Mouse (Mus musculus) testis, postnatal 10 days (tissue): ENCODE results near the gene Prdm16.

Experiments
- DNase-seq: peaks from one replicate; pipeline ENCODE4 v3.0.0; 2021; ENCODE audit warnings: low spot score

The Prdm16 gene

GRCm38 (mm10) chr4:154513664-154514063 lies 123.0 kb downstream of the Prdm16 start:
- no peak for DNase-seq

DNA sequence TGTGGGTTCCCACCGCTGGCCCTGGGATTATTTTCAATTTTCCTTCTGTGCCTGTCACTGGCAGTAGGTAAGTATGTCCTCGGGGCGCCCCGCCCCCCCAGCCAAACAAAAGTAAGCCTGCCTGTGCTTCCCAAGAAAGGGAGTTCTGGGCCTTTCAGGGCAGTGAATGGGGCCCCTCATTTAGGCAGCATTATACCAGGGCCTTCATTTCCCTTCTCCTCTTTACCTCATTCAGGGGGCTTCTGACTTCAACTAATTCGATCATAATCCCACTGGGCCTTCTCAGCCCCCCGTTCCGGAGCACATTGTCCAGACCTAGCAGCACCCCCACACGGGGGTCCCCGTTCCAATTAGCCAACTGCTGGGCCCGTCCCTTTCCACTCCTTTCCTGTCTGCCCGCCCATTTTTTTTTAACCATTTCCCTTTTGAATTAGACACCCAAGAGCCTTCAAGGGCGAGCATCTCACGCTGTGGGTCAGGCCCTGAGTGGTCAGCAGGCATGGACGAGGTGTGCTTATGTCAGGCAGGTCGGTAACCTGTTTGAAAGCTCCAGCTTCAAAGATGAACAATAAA lies 124.1 kb downstream of the Prdm16 start:
- no peak for DNase-seq

GRCm38 (mm10) chr4:154511767-154512166 lies 124.9 kb downstream of the Prdm16 start:
- DNase-seq = no peak

GRCm38 (mm10) chr4:154506774-154507435 lies 129.8 kb downstream of the Prdm16 start:
- no peak for DNase-seq

GRCm38 (mm10) chr4:154505313-154505712 lies 131.4 kb downstream of the Prdm16 start:
- DNase-seq = no peak

- no peak for DNase-seq
These were observed 133.3 kb downstream of the Prdm16 start for GRCm38 (mm10) chr4:154503260-154503829.

DNA sequence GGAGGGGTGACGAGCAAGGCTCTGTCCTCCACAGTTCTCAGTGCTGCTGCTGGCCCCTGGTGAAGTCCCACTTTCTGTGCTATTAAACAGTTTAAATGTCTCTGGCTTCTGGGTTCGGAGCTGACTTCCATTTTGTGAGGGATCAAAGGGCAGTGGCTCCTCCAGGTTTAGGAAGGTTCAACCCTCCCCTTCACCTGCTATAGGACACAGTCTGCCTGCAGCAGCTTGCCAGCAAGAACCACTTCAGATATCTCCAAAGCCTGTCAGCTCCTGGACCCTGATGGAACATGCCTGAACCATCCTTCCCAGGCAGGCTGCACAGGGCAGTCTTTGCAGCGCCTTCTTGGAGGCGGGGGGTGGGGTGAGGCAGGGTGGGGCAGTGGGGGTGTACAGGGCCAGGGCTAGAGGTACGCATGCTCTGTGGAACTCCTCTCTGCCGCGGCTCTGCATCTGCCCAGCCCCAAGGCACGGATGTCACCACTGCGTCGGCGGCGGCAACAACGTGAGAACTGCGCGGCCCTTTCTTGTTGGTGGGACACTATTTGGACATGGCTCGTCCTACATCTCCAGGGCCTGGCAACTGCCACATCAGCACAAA lies 134.2 kb downstream of the Prdm16 start:
- DNase-seq = no peak

DNA sequence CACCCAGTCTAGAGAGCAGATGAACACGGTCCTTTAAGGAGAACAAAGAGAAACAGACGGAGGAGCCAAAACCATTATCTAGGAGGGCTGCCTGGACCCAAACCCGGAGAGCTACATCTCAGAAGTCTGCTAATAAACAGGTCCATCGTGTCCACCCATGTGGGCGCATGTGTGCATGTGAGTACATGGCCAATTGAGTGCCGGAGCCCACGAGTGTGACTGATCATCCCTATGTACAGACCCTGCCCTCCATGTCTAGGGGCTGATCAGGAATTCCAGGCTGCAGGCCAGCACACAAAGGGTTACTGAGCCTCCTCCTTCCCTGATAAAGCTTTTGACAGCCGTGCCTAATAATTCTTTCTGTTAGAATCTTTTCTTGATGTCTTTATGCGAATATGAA lies 136.0 kb downstream of the Prdm16 start:
- DNase-seq = no peak

- peak; percentile 69 for DNase-seq
These were observed 136.8 kb downstream of the Prdm16 start for GRCm38 (mm10) chr4:154499701-154500523.

DNA sequence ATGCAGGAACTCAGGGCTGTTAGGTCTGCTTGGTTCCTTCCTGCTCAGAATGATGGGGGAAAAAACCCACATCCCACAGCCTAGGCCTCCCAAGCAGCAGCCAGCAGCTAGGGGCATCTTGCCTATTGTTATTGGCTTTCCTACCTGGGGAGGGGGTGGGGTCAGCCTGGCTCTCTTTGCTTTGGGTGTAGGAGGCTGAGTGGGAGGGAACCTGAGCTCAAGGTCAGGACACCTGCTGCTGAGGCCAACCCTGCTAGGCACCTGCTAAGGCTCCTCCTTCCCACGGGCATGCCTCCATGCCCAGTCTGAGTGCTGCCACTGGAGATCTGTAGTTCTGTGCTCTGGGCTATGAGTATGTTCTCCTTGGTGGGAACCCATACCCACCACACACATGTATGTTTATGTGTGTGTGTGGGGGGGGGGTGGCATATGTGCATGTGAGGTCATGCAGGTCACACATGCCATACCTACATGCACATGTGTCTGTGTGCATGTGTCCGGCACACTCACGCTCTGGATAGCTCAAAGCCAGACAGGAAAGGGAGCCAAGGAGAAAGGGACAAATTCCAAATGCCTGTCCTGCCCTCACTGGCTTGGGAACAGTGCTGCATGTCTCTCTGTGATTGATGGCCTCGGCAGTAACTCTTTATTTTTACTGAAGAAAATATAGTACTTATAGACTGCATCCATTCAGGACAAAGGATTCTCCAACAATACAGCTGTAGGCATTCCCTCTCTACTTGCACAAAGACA lies 139.1 kb downstream of the Prdm16 start:
- no peak for DNase-seq

DNA sequence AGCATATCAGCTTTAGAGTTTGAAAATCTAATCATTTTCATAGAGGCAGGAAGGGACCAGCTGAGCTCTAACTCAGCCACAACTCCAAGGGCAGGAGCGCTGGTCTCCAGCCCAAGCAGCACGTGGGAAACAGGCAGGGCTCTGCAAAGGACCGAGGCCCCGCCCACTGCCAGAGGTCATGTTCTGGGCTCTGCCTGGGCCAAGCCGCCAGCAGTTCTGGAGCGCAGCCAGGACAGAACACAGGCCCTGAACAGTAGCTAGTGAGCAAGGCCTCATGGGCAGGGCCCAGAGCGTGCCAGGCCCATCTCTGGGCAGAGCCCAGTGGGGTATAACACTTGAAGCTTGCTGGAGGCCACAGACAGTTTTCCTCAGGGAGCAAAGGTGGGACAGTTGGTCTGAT lies 139.7 kb downstream of the Prdm16 start:
- DNase-seq = peak; percentile 90

GRCm38 (mm10) chr4:154496522-154496921 lies 140.2 kb downstream of the Prdm16 start:
- DNase-seq = no peak

- DNase-seq = no peak
These were observed 142.7 kb downstream of the Prdm16 start for GRCm38 (mm10) chr4:154493996-154494395.

DNA sequence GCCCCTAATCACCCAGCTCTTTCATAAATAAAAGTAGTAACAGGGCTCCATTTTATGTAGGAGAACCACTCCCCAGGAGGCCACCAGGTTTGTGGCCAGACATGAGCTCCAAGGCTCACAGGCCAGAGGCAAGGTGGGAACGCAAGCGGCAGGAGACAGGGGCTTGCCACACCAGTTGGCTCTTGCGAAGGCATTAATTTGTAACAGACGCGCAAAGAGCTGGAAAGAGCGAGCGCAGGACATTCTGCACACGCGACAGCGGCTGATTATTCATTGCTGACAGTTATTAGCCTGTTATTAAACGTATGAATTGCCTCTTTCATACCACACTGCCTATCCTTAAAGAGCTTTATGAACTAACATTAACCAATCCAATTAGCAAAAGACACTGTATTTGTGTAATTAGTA lies 144.0 kb downstream of the Prdm16 start:
- DNase-seq = no peak

DNA sequence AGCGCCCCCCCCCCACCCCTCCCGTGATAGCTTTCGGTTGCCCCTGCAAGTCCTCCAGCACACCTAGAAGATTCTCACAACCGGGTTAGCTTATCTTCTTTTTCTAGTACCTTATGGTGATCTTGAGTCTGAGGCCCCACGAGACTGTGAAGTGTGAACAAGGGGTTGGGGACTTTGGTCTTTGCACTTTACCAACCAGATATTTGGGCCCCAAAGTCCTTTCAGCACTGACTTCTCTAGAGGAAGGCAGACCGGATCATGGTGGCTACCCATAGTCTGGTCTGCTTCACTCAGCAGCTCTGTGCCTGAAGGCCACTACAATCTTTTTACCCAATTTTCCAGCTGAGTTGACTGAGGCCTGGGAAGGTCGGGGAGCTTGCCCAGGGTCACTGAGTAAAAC lies 144.4 kb downstream of the Prdm16 start:
- no peak for DNase-seq

DNA sequence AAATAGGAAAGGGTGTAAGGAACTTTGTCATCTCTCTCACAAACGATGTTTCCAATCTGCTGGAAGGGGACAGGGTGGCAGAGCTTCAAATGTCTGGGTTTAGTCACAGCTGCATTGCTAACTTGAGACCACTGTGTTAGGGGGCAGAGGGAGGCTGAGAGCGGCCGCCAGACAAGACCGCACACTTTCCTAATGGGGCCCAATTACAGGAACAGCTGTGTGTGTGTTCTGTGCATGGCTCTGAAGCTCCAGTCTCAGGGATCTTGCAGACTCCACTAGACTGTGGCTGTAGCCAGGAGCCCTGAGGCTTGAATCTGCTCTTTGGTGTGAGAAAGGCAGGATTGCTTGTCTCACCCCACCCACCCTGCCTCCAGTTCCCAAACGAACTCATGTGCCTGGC lies 148.6 kb downstream of the Prdm16 start:
- no peak for DNase-seq

DNA sequence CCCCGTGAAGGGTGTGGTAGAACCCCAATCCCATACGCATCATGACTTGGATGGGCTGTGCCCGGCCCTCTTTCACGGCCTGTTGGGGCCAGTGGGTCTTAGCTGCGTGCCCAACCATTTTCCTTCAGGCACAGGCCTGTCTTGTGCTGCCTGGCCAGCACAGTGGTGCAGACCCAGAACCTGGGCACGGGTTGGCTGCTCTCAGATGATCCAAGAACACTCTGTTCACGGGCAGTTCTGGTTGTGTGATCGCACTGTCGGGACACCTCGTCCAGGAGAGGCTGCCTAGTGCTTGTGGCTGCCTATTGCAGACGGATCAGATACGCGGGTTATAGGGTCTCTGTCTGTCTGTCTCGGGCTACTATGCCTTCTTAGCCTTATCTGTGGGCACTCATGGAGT lies 154.0 kb downstream of the Prdm16 start:
- DNase-seq = no peak

- no peak for DNase-seq
These were observed 154.7 kb downstream of the Prdm16 start for GRCm38 (mm10) chr4:154481771-154482637.

DNA sequence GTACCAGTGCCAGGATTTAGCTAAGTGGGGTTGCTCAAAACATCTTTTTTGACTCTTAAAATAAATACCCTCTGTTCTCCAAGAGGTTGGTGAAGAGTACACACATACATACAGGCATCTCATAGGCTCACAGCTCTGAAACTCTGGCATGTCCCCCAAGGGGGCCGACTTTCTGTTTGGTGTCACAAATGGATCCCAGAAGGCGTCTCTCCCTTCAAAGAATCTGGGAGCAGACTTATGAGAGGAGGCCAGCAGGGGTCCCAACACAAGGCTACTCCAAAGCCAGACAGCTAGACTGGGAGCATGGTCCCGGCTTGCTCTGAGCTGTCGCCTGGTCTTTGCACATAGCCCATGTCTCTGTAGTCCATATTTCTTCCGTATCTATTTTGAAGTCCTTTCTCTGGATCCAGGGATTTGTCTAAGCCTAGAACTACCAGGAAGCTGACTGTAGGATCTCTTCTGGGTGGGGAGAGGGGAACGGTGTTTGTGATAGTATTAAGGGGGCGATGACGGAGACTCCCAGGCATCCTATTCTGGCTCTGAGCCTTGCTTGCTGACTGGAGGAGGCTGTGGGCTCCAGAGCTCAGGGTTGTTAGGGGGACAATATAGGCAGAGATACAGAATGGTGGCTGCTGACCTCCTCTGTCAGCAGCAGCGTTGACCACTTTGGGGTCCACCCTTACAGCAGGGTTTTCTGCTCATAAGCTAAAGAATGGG lies 156.0 kb downstream of the Prdm16 start:
- DNase-seq = no peak

DNA sequence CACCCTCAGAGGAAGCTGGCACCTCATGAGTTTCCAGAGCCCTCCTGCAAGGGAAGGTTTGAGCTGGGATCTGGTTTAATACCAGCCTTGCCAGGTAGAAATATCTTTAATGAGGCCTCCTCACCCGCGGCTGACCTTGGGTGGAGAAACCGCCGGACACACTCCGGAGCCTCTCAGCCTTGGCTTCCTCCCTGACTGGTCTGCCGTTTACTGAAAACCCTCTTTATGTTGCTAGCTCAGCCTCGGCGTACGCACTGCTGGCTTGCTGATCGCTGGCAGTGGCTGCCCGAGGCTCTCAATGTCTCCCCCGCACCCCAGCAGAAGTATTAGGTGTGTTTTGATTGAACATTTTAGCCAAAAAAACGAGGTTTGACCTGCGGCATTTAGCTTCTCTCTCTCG lies 156.5 kb downstream of the Prdm16 start:
- no peak for DNase-seq
